Mouse (Mus musculus) stomach, embryonic 14.5 days (tissue): ENCODE measurements at regions not wholly inside any gene's neighbourhood (a gene's known extent, or its start where the extent isn't known, plus 50 kb on each side); places are given as distances from the start of the nearest gene placed in this dataset.

Source experiments
- ATAC-seq: fragments of 200-750 bp; cut with Nextera tagmentation; 2 replicates; pipeline ENCODE4 v1.8.0; 2017; ENCODE audit warnings: low read depth, moderate TSS enrichment; ENCODE audit not compliant: insufficient number of reproducible peaks, insufficient read depth, low FRiP score
- H3K27ac ChIP-seq: fragments of 300-500 bp; sonication (generic); 2 replicates; pipeline ENCODE4 v1.5.1; 2014; ENCODE audit warnings: mild to moderate bottlenecking, low read length, moderate library complexity, mixed read lengths
- H3K27me3 ChIP-seq: fragments of 300-500 bp; sonication (generic); 2 replicates; pipeline ENCODE4 v1.6.1; 2014; ENCODE audit warnings: low read length, control low read depth, mixed read lengths; ENCODE audit not compliant: control insufficient read depth, insufficient read depth
- H3K36me3 ChIP-seq: fragments of 300-500 bp; sonication (generic); 2 replicates; pipeline ENCODE4 v1.6.1; 2014; ENCODE audit warnings: mild to moderate bottlenecking, control low read depth, low read length, moderate library complexity, mixed read lengths; ENCODE audit not compliant: control insufficient read depth, insufficient read depth
- H3K4me1 ChIP-seq: fragments of 300-500 bp; sonication (generic); 2 replicates; pipeline ENCODE4 v1.6.1; 2014; ENCODE audit warnings: low read length, control low read depth, mixed read lengths; ENCODE audit not compliant: control insufficient read depth, insufficient read depth
- H3K4me2 ChIP-seq: fragments of 300-500 bp; sonication (generic); replicated peaks from 2 replicates; pipeline ENCODE4 v1.6.1; 2014; ENCODE audit warnings: low read depth, low read length, control low read depth
- H3K4me3 ChIP-seq: fragments of 300-500 bp; sonication (generic); 2 replicates; pipeline ENCODE4 v1.5.1; 2014; ENCODE audit warnings: low read depth, low read length, control low read depth
- H3K9ac ChIP-seq: fragments of 300-500 bp; sonication (generic); replicated peaks from 2 replicates; pipeline ENCODE4 v1.6.1; 2014; ENCODE audit warnings: low read depth, mild to moderate bottlenecking, control low read depth, low read length, moderate library complexity, mixed read lengths
- H3K9me3 ChIP-seq: fragments of 300-500 bp; sonication (generic); 2 replicates; pipeline ENCODE4 v1.6.1; 2016; ENCODE audit warnings: low read depth, low read length, control low read depth; ENCODE audit not compliant: control insufficient read depth
- WGBS: fragments of 180-500 bp; shearing (Covaris S2); extraction: QIAGEN DNeasy Blood & Tissue Kit; methylation state at CpG from one replicate; pipeline ENCODE4 v1.1.7; 2014; 5-methylcytosine and 5-hydroxymethylcytosine counted together

DNA sequence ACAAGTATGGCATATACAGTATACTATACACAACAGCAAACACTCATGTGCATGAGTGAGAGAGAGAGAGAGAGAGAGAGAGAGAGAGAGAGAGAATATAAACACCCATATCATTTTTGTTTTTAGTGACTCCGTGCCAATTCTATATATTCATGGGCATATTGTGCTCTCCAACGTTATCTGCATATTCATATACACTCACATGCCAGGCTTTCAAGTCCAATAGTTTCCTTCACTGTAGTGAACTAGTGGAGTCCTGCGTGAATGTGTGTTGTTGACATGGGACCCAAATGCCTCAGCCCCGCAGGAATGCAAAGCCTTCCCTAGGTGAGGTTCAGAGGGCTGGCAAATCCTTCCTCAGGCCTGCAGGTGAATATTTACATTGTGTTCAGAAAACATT lies 53.4 kb upstream of the Nab1 start:
- H3K27ac ChIP-seq: no peak overlapping the region
- H3K36me3 ChIP-seq: no peaks in the 10 kb centered on the region
- no peaks in the 10 kb centered on the region for H3K9me3 ChIP-seq
- no peak overlapping the region for H3K9ac ChIP-seq
- H3K4me1 ChIP-seq: no peaks in the 10 kb centered on the region
- H3K27me3 ChIP-seq: no peaks in the 10 kb centered on the region
- H3K4me2 ChIP-seq: no peak overlapping the region
- 56% methylated on average over 4 of the region's 4 CpGs for WGBS
- ATAC-seq: no peak
- H3K4me3 ChIP-seq: no peak overlapping the region

DNA sequence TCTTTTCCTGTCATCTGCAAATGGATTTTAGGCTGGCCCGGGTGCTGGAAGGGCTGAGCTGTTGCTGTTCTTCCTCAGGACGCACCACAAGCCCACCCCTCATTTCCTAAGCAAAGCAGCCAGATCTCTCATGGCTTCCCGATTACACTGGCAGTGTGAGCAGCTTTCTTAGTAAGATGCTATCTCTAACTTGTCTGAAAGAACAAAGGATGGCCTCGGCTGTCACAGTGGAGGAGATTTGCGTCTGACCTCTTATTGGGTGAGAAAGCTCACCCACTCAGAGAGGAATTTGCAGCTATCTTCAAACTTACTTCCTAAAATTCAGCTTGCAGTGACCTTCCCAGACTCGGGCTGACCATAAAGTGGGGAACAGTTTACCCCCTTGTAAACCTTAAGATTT lies 64.7 kb upstream of the Nemp2 start:
- no peak overlapping the region for H3K4me3 ChIP-seq
- H3K9me3 ChIP-seq: no peaks in the 10 kb centered on the region
- WGBS: 17% methylated on average over 6 of the region's 6 CpGs
- H3K27me3 ChIP-seq: no peaks in the 10 kb centered on the region
- no peak overlapping the region for H3K9ac ChIP-seq
- no peak overlapping the region for H3K4me2 ChIP-seq
- H3K36me3 ChIP-seq: no peaks in the 10 kb centered on the region
- no peak overlapping the region for H3K27ac ChIP-seq
- H3K4me1 ChIP-seq: no peaks in the 10 kb centered on the region
- no peak for ATAC-seq

DNA sequence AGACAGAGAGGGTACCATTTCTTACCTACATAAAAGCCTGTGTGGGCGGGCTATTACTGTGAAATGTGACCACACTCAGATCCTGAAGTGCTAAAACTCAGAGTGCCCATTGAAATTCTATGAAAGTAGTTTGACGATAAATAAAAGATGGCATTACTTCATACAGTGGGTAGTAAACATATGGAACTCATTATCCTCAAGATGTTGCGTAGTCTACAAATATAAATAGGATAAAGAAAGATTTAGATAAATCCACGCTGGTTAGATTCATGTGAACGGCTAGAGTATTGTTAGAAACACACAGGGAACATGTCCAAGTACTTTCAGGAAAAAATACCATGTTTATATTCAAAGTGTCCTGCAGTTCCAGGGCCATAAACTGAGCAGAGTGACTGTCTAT lies 58.8 kb upstream of the Nemp2 start:
- ATAC-seq: no peak
- 64% methylated on average over 5 of the region's 5 CpGs for WGBS
- no peak overlapping the region for H3K4me3 ChIP-seq
- H3K36me3 ChIP-seq: no peaks in the 10 kb centered on the region
- H3K4me2 ChIP-seq: no peak overlapping the region
- no peak overlapping the region for H3K9ac ChIP-seq
- H3K4me1 ChIP-seq: no peaks in the 10 kb centered on the region
- H3K9me3 ChIP-seq: no peaks in the 10 kb centered on the region
- no peak overlapping the region for H3K27ac ChIP-seq
- H3K27me3 ChIP-seq: no peaks in the 10 kb centered on the region

DNA sequence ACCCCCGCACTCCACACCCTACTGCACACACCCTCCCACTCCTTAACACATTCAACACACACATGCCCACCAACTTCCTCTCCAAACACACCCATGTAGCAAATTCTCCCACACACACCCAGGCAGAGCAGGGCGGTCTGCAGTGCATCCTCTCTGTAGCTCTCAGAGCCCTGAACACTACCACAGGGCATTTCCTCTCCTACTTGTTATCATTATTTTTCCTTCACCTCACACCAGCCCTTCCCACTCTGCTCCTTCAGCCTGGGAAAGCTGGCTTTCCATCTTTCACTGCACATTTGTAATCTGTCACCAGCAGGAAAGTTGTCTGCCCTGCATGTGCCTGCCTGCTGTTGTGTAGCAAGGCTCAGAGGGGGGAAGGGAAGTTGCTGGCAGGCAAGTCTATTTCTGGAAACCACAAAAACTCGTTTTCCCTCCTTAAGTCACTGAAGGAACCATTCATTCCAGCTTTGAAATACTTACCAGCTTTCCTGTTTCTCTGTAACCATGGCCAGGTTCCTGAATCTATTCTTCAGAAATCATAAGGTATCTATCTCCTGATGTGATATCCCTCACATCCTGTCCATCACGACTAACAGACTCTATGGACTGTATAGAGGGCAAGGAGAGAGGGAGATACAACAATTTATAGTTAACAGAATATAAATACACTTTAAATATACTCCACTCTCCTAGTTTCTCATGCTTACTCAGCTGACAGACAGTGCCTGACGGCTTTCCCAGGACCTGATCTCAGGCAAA lies 52.0 kb upstream of the Nemp2 start:
- peak; percentile 79 for ATAC-seq
- Histone ChIP-seq H3K9me3 (no peaks in the 10 kb centered on the region), H3K9ac (no peak overlapping the region), H3K4me1 (peaks cover 18% of the 10 kb centered on the region; the same call in 1 of the 2 replicates), H3K27ac (peak overlapping the region; percentile 29), H3K36me3 (no peaks in the 10 kb centered on the region), H3K27me3 (no peaks in the 10 kb centered on the region), H3K4me3 (no peak overlapping the region), H3K4me2 (peak overlapping the region; percentile 15; the same call in 1 of the 2 replicates)
- WGBS: 26% methylated on average over 5 of the region's 5 CpGs

DNA sequence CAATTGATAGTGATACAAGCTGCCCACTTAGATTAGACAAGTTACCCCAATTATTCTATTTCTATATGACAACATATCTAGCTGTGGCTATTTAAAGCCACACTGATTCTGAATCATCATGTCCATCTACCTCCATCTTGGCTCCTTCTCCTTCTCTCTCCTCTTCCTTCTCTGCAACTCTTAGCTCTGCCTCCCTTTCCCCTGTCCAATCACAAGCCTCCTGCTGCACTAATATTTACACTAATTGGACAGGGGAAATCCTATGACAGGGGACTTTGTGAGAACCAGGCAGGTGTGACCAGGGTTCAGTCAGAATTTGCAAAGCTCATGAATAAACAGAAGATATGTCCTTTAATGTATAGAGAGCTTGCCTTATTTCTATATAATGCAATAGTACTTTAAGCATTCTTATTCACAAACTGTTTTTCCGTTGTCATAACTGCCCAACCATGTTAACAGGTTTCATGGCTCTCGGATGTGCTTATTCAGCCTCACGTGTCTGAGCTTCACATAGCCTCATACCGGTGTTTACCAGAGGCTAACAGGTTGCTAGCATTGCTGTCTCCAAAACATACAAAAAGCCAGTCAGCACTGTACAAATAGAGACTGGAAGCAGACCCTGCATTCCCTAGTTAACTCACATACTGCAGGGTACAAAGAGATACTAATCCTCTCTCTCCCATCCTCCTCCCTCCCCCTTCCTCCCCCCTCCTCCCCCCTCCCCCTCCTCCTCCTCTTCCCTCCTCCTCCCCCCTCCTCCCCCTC lies 50.2 kb upstream of the Nemp2 start:
- Histone ChIP-seq H3K27ac (no peak overlapping the region), H3K9me3 (no peaks in the 10 kb centered on the region), H3K9ac (no peak overlapping the region), H3K27me3 (no peaks in the 10 kb centered on the region), H3K36me3 (no peaks in the 10 kb centered on the region), H3K4me3 (no peak overlapping the region), H3K4me1 (peaks cover 18% of the 10 kb centered on the region; the same call in 1 of the 2 replicates), H3K4me2 (no peak overlapping the region)
- ATAC-seq: no peak
- WGBS: 70% methylated on average over 4 of the region's 4 CpGs
